Comparison of ENCODE assay signal across 13 mouse cellular contexts in genomic region chr15:88874061-88874460, GRCm38 (mm10).
"Had no signal": no experiment of that assay in that cellular context is flagged by ENCODE, and none has a peak within 500 bp of the region (broad histone marks: within the 10 kb centered on the region; RNA-seq: fewer than 3 reads in every experiment).

No protein-coding gene starts in this region.

- ATAC-seq: hindbrain, postnatal 0 days; intestine, embryonic 15.5 days; intestine, postnatal 0 days had no signal

- DNase-seq: gastrocnemius, postnatal 14 days; gastrocnemius, postnatal 36 days; heart, adult 11 months; heart, adult 2 months; heart, postnatal 14 days; heart, postnatal 36 days; kidney, adult 2 months; kidney, postnatal 4 days; liver; liver, embryonic 13.5 days had no signal
